Mouse (Mus musculus) G1E (cell line): ENCODE results near the gene Ddx31.

Experiments
- CTCF ChIP-seq: IDR thresholded peaks from 2 replicates; pipeline ENCODE4 v1.5.1; 2012; ENCODE audit warnings: low read depth, low read length, inconsistent platforms, mixed read lengths
- GATA1 ChIP-seq: IDR thresholded peaks from 2 replicates; pipeline ENCODE4 v1.6.1; 2012; ENCODE audit warnings: borderline replicate concordance, low read length, inconsistent platforms, mixed read lengths
- GATA2 ChIP-seq: IDR thresholded peaks from 2 replicates; pipeline ENCODE4 v1.6.1; 2012; ENCODE audit warnings: low read depth, low read length, inconsistent platforms, borderline replicate concordance
- POLR2AphosphoS5 ChIP-seq: IDR thresholded peaks from 2 replicates; pipeline ENCODE4 v1.6.1; 2012; ENCODE audit warnings: low read depth, low read length, inconsistent platforms; ENCODE audit not compliant: insufficient replicate concordance
- TAL1 ChIP-seq: conservative IDR thresholded peaks from 2 replicates; pipeline ENCODE4 v1.6.1; 2012; ENCODE audit warnings: low read depth, low read length, inconsistent platforms, mixed read lengths

GRCm38 (mm10) chr2:28867495-28867894, 27.3 kb downstream of the Ddx31 start:
- no peak for TF ChIP-seq CTCF
- no peak for TF ChIP-seq GATA1
- TF ChIP-seq TAL1 = no peak
- no peak for TF ChIP-seq POLR2AphosphoS5
- TF ChIP-seq GATA2 = no peak
